In the genomic region with DNA sequence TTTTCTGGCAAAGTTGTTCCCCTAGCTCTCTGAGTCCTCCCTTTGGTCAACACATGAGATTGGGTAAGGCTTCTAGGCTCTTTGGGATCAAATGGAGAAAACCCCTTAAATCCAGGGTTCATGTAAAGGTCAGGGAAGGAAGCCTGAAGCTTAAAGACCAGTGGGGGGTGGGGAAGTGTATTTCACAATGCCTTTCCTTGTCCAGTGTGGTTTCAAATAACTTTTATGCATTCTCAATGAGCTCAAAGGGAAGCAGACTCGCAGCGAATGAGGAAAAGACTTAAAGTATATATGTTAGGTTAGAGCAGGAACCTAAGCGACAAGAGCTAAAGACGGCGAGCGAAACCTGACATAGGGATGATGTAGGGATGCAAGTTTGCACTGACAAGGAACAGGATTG, we compare ENCODE assay signal across 29 mouse cellular contexts.
DNase-seq lines count a peak whose midpoint lies in the region; ATAC-seq lines count a peak whose summit lies in the region.
"Had no signal": no experiment of that assay in that cellular context is flagged by ENCODE, and none has a peak within 500 bp of the region (broad histone marks: within the 10 kb centered on the region; RNA-seq: fewer than 3 reads in every experiment).

No protein-coding gene starts in this region.

- no peak for DNase-seq in limb, embryonic 11.5 days (ENCODE audit: low spot score)
- DNase-seq in limb, embryonic 10.5 days (ENCODE audit: low spot score) = no peak
- DNase-seq in neural tube, embryonic 10.5 days (ENCODE audit: extremely low spot score, low spot score) = peak; percentile 30
- peak; percentile 13 for DNase-seq in embryo, embryonic 11.5 days (ENCODE audit: low read depth, low spot score)
- DNase-seq in gastrocnemius, postnatal 4 days (ENCODE audit: low spot score in 2 of 2) = no peak
- DNase-seq: adrenal gland, adult 8-10 months; B cell, adult 2 months; cerebellum, adult 2 months; cerebellum, postnatal 36 days; kidney, adult 8-10 months; kidney, postnatal 10 days; layer of hippocampus, adult 9-11 months; thymus, adult 2 months; thymus, postnatal 36 days had no signal

- no peaks in the 10 kb centered on the region for H3K9me3 ChIP-seq in limb, embryonic 11.5 days (ENCODE audit: control insufficient read depth, low read length)
- H3K9me3 ChIP-seq in limb, embryonic 10.5 days (replicated peaks) = no peaks in the 10 kb centered on the region
- no peaks in the 10 kb centered on the region for H3K9me3 ChIP-seq in neural tube, embryonic 15.5 days (replicated peaks)
- H3K9me3 ChIP-seq: embryonic facial prominence, embryonic 13.5 days; heart, embryonic 15.5 days; hindbrain, embryonic 12.5 days; limb, embryonic 13.5 days; midbrain, embryonic 10.5 days; midbrain, embryonic 15.5 days; neural tube, embryonic 13.5 days had no signal

- peaks cover 5% of the 10 kb centered on the region; the same call in 1 of the 2 replicates for H3K4me1 ChIP-seq in limb, embryonic 11.5 days (ENCODE audit: control insufficient read depth, insufficient read depth, low read length)
- H3K4me1 ChIP-seq in limb, embryonic 10.5 days = peaks cover 8% of the 10 kb centered on the region
- H3K4me1 ChIP-seq in neural tube, embryonic 15.5 days = no peaks in the 10 kb centered on the region
- H3K4me1 ChIP-seq: embryonic facial prominence, embryonic 13.5 days; heart, embryonic 15.5 days; hindbrain, embryonic 12.5 days; midbrain, embryonic 15.5 days had no signal

- H3K27ac ChIP-seq in limb, embryonic 11.5 days (replicated peaks; ENCODE audit: low read depth, low read length) = no peak overlapping the region
- H3K27ac ChIP-seq in limb, embryonic 10.5 days = no peak overlapping the region
- no peak overlapping the region for H3K27ac ChIP-seq in neural tube, embryonic 15.5 days (replicated peaks)
- H3K27ac ChIP-seq: embryonic facial prominence, embryonic 13.5 days; heart, embryonic 15.5 days; hindbrain, embryonic 12.5 days; limb, embryonic 13.5 days; macrophage; midbrain, embryonic 10.5 days; midbrain, embryonic 15.5 days; neural tube, embryonic 13.5 days had no signal

- H3K4me2 ChIP-seq in limb, embryonic 11.5 days (ENCODE audit: low read depth, severe bottlenecking) = no peak overlapping the region
- H3K4me2 ChIP-seq in neural tube, embryonic 15.5 days = no peak overlapping the region
- H3K4me2 ChIP-seq: embryonic facial prominence, embryonic 13.5 days; heart, embryonic 15.5 days; hindbrain, embryonic 12.5 days; limb, embryonic 13.5 days; liver, embryonic 11.5 days; midbrain, embryonic 15.5 days; neural tube, embryonic 13.5 days had no signal

- no peaks in the 10 kb centered on the region for H3K27me3 ChIP-seq in limb, embryonic 11.5 days (ENCODE audit: control insufficient read depth, insufficient read depth, low read length)
- H3K27me3 ChIP-seq in limb, embryonic 10.5 days (ENCODE audit: low read depth, poor library complexity, severe bottlenecking) = no peaks in the 10 kb centered on the region
- H3K27me3 ChIP-seq in neural tube, embryonic 15.5 days (replicated peaks) = no peaks in the 10 kb centered on the region
- H3K27me3 ChIP-seq: embryonic facial prominence, embryonic 13.5 days; heart, embryonic 15.5 days; hindbrain, embryonic 12.5 days; limb, embryonic 13.5 days; midbrain, embryonic 15.5 days; neural tube, embryonic 13.5 days had no signal

- no peak overlapping the region for H3K9ac ChIP-seq in limb, embryonic 11.5 days (ENCODE audit: low read length)
- no peak overlapping the region for H3K9ac ChIP-seq in neural tube, embryonic 15.5 days (replicated peaks)
- H3K9ac ChIP-seq: embryonic facial prominence, embryonic 13.5 days; heart, embryonic 15.5 days; hindbrain, embryonic 12.5 days; limb, embryonic 13.5 days; midbrain, embryonic 15.5 days; neural tube, embryonic 13.5 days had no signal

- 78% methylated on average over 6 of the region's 6 CpGs for WGBS in limb, embryonic 11.5 days
- 89% methylated on average over 6 of the region's 6 CpGs for WGBS in limb, embryonic 10.5 days
- 81% methylated on average over 6 of the region's 6 CpGs for WGBS in neural tube, embryonic 15.5 days

- no peaks in the 10 kb centered on the region for H3K36me3 ChIP-seq in limb, embryonic 11.5 days (ENCODE audit: control insufficient read depth, insufficient read depth, low read length)
- H3K36me3 ChIP-seq in limb, embryonic 10.5 days = no peaks in the 10 kb centered on the region
- no peaks in the 10 kb centered on the region for H3K36me3 ChIP-seq in neural tube, embryonic 15.5 days
- H3K36me3 ChIP-seq: embryonic facial prominence, embryonic 13.5 days; heart, embryonic 15.5 days; hindbrain, embryonic 12.5 days; limb, embryonic 13.5 days; midbrain, embryonic 10.5 days; midbrain, embryonic 15.5 days; neural tube, embryonic 13.5 days had no signal

- 0 out of 2 replicates have a peak, but pooled peaks have one; percentile 44 for ATAC-seq in limb, embryonic 11.5 days (ENCODE audit: insufficient number of reproducible peaks, low FRiP score, low TSS enrichment, low read depth)
- no peak for ATAC-seq in neural tube, embryonic 15.5 days (ENCODE audit: low FRiP score)
- no peak for ATAC-seq in megakaryocyte-erythroid progenitor cell, adult 5-6 weeks (replicated peaks; ENCODE audit: low FRiP score, low TSS enrichment, poor library complexity, severe bottlenecking)
- ATAC-seq: activated CD4-positive, CD25-positive, alpha-beta regulatory T cell, adult 4 months; forebrain, embryonic 16.5 days; intestine, embryonic 16.5 days; midbrain, embryonic 15.5 days had no signal

- no peak overlapping the region for H3K4me3 ChIP-seq in limb, embryonic 11.5 days (ENCODE audit: low read depth, low read length)
- H3K4me3 ChIP-seq in limb, embryonic 10.5 days = no peak overlapping the region
- no peak overlapping the region for H3K4me3 ChIP-seq in neural tube, embryonic 15.5 days (replicated peaks)
- H3K4me3 ChIP-seq: embryonic facial prominence, embryonic 13.5 days; erythroblast, embryonic 14.5 days; heart, embryonic 15.5 days; hindbrain, embryonic 12.5 days; limb, embryonic 13.5 days; midbrain, embryonic 10.5 days; midbrain, embryonic 15.5 days; neural tube, embryonic 13.5 days had no signal

Comparison
In these comparisons a context has a peak if more than half of its experiments do, and no peak if none do; other contexts are left out.
1. DNase-seq: peak in neural tube, embryonic 10.5 days (single experiment) and embryo, embryonic 11.5 days (single experiment); none in limb, embryonic 11.5 days (single experiment), limb, embryonic 10.5 days (single experiment) and gastrocnemius, postnatal 4 days (0 of 2).